Mouse (Mus musculus) CH12.LX (cell line): Measurements from ENCODE around the gene Tm4sf19.

Experiments
- CTCF ChIP-seq, 2 experiments: IDR thresholded peaks in 1 of 2; conservative IDR thresholded peaks in 1 of 2; 2 replicates each; pipeline ENCODE4 v1.5.1; 2011 to 2012; ENCODE audit warnings: low read depth in 2 of 2, low read length in 2 of 2, improper control_type of control experiment in 1 of 2, inconsistent platforms in 1 of 2, mild to moderate bottlenecking in 1 of 2, moderate library complexity in 1 of 2
- ELF1 ChIP-seq: IDR thresholded peaks from 2 replicates; pipeline ENCODE4 v1.6.1; 2014; ENCODE audit warnings: low read depth, mild to moderate bottlenecking, inconsistent platforms, low read length, improper control_type of control experiment
- MAX ChIP-seq: IDR thresholded peaks from 2 replicates; pipeline ENCODE4 v1.6.1; 2011; ENCODE audit warnings: low read length, improper control_type of control experiment
- ZKSCAN1 ChIP-seq: IDR thresholded peaks from 2 replicates; pipeline ENCODE4 v1.6.1; 2012; ENCODE audit warnings: low read depth, inconsistent platforms, low read length, improper control_type of control experiment, borderline replicate concordance

GRCm38 (mm10) chr16:32431926-32432325 lies 31.6 kb downstream of the Tm4sf19 start:
- TF ChIP-seq CTCF (conservative IDR thresholded peaks at IDR 0.05 in 1 of 2, IDR thresholded peaks at IDR 0.05 in 1 of 2; ENCODE audit: low read depth in 2 of 2, low read length in 2 of 2) = no peak
- TF ChIP-seq ZKSCAN1 = no peak
- TF ChIP-seq ELF1 = no peak
- TF ChIP-seq MAX = no peak
